16 mouse cellular contexts compared by ENCODE assay signal in the genomic region with DNA sequence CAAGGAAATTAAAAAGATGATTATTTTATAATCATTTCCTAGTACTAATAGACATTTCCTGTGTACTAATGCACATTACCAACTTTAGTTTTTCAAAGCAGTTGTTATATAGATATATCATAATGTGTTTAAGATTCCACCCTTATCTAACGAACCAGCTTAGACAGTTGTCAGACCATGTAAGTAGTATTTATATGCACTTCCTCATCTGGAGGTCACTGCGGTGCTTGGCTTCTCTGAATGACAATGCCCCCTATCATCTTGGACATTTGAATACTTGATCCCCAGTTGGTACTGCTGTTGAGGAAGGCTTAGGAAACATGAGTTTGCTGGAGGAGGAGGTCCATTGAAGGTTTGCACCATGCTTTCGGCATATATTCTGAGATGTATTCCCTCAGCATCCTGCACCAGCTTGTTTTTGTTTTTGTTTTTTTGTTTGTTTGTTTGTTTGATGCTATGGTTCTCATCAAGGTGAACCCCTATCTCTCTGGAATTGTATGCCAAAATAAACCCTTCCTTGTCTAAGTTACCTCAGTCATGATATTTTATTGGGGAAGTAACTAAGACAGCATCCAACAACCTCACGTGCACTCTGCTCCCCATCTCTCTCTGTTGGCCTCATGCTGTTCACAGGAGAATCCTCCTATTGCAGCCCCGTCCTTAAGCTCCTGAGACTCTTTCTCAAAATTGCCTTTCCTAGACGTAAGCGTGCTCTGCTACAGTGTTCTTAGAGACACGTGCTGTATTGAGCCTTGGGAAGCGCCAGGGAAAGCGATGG.
"Had no signal": no experiment of that assay in that cellular context is flagged by ENCODE, and none has a peak within 500 bp of the region (broad histone marks: within the 10 kb centered on the region; RNA-seq: fewer than 3 reads in every experiment).

No protein-coding gene starts in this region.

- H3K9me3 ChIP-seq: kidney, embryonic 15.5 days; limb, embryonic 12.5 days; limb, embryonic 15.5 days; midbrain, embryonic 13.5 days had no signal

- H3K4me3 ChIP-seq: kidney, embryonic 15.5 days; left cerebral cortex, adult 2 months; limb, embryonic 12.5 days; limb, embryonic 15.5 days; midbrain, embryonic 13.5 days had no signal

- H3K4me1 ChIP-seq: kidney, embryonic 15.5 days; limb, embryonic 15.5 days had no signal

- H3K27me3 ChIP-seq: kidney, embryonic 15.5 days; limb, embryonic 12.5 days; limb, embryonic 15.5 days; midbrain, embryonic 13.5 days had no signal

- H3K4me2 ChIP-seq: kidney, embryonic 15.5 days; limb, embryonic 12.5 days; limb, embryonic 15.5 days; liver, embryonic 11.5 days; lung, embryonic 14.5 days; midbrain, embryonic 13.5 days had no signal

- ATAC-seq: liver, postnatal 0 days; lung, postnatal 0 days; midbrain, embryonic 13.5 days had no signal

- H3K36me3 ChIP-seq: kidney, embryonic 15.5 days; limb, embryonic 12.5 days; limb, embryonic 15.5 days; midbrain, embryonic 13.5 days had no signal

- DNase-seq: kidney, postnatal 10 days; kidney, postnatal 36 days; layer of hippocampus, postnatal 36 days; left cerebral cortex, postnatal 4 days; liver, postnatal 0 days; lung, embryonic 14.5 days; thymus, adult 18-20 months had no signal

- H3K9ac ChIP-seq: kidney, embryonic 15.5 days; limb, embryonic 12.5 days; limb, embryonic 15.5 days; liver, embryonic 14.5 days; liver, postnatal 0 days; lung, embryonic 14.5 days; midbrain, embryonic 13.5 days had no signal

- H3K27ac ChIP-seq: kidney, embryonic 15.5 days; left cerebral cortex, adult 2 months; limb, embryonic 12.5 days; limb, embryonic 15.5 days; liver, embryonic 14.5 days; macrophage; midbrain, embryonic 13.5 days had no signal
